Mouse (Mus musculus) cerebellum, adult 2 months (tissue): ENCODE measurements around the gene Hspg2.

ENCODE experiments used
- CTCF ChIP-seq: fragments of 200-500 bp; IDR thresholded peaks from 2 replicates; pipeline ENCODE4 v1.5.1; 2011; ENCODE audit warnings: low read depth, mild to moderate bottlenecking, control low read depth, low read length, moderate library complexity, borderline replicate concordance; ENCODE audit not compliant: insufficient read depth
- POLR2A ChIP-seq: fragments of 200-500 bp; IDR thresholded peaks from 2 replicates; pipeline ENCODE4 v1.6.1; 2011; ENCODE audit warnings: low read length, control low read depth, borderline replicate concordance; ENCODE audit not compliant: insufficient read depth

DNA sequence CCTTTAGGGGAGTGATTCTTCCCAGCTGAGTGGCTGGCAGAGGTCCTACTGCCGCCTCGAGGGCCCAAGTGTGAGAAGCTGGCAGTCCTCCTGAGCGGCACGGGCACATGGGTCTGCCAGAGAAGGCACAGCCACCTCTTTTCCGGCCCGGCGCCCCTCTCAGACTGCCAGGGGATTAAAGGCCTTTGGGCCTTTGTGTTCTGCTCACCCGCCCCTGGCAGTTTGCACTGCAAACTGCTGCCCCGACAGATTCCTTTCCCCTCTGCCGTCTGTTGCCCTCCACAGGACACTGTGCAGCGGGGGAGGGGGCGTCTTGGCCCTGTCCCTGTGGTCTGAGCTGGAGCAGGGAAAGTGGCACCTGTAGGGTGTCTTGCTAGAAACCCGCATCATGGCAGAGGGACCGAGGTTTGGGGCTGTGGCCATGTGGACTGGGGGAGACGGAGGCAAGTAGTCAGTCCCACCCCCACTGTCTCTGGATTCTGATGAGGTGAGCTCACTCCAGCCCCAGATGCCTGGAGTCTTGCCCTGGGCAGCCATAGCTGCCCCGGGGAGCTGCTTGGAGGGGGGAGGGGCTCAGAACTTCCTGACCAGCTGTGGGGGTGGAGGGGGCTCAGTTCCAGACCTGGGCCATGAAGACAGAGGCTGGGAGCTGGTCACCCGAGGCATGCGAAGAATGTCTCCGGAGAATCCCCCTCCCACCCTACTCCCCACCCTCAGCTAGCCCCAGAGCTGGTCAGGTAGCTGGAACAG lies 26.4 kb downstream of the Hspg2 start:
- TF ChIP-seq CTCF (no peak), POLR2A (no peak)
